Mouse (Mus musculus) brain, embryonic 14.5 days (tissue): ENCODE results near the gene Mast4.

Experiments
- CTCF ChIP-seq: fragments of 200-500 bp; IDR thresholded peaks from 2 replicates; pipeline ENCODE4 v1.5.1; 2012; ENCODE audit warnings: inconsistent platforms, mild to moderate bottlenecking, moderate library complexity, borderline replicate concordance; ENCODE audit not compliant: insufficient read depth, insufficient read length; ENCODE audit errors: extremely low read depth
- POLR2A ChIP-seq: fragments of 200-500 bp; IDR thresholded peaks from 2 replicates; pipeline ENCODE4 v1.6.1; 2012; ENCODE audit warnings: mild to moderate bottlenecking, inconsistent platforms, borderline replicate concordance; ENCODE audit not compliant: poor library complexity, insufficient read depth, insufficient read length, severe bottlenecking; ENCODE audit errors: extremely low read depth

- TF ChIP-seq POLR2A, result no peak
- TF ChIP-seq CTCF, result no peak
Measured at GRCm38 (mm10) chr13:102860135-102860534, 474.2 kb downstream of the Mast4 start.
